Mouse (Mus musculus) intestine, embryonic 14.5 days (tissue): ENCODE results near the gene Traf3ip3. TPM values are rescaled to one million over a fixed set of nuclear protein-coding genes. Genes with fewer than 3 reads are reported as not detected.

Experiments
- ATAC-seq: fragments of 200-750 bp; cut with Nextera tagmentation; replicated peaks from 2 replicates; pipeline ENCODE4 v1.8.0; 2017; ENCODE audit warnings: low read depth, moderate number of reproducible peaks, moderate TSS enrichment, moderate library complexity; ENCODE audit not compliant: low FRiP score, low TSS enrichment
- DNase-seq: peaks from one replicate; pipeline ENCODE4 v3.0.0-alpha.2; 2018; ENCODE audit warnings: low spot score
- H3K27ac ChIP-seq: fragments of 300-500 bp; sonication (generic); 2 replicates; pipeline ENCODE4 v1.5.1; 2014; ENCODE audit warnings: low read depth, mild to moderate bottlenecking, control low read depth
- H3K27me3 ChIP-seq: fragments of 300-500 bp; sonication (generic); replicated peaks from 2 replicates; pipeline ENCODE4 v1.6.1; 2014; ENCODE audit warnings: low read length, control low read depth; ENCODE audit not compliant: control insufficient read depth, insufficient read depth
- H3K36me3 ChIP-seq: fragments of 300-500 bp; sonication (generic); 2 replicates; pipeline ENCODE4 v1.6.1; 2014; ENCODE audit warnings: low read length, control low read depth; ENCODE audit not compliant: control insufficient read depth, insufficient read depth
- H3K4me1 ChIP-seq: fragments of 300-500 bp; sonication (generic); replicated peaks from 2 replicates; pipeline ENCODE4 v1.6.1; 2014; ENCODE audit warnings: low read length, control low read depth, mixed read lengths; ENCODE audit not compliant: control insufficient read depth, insufficient read depth
- H3K4me2 ChIP-seq: fragments of 300-500 bp; sonication (generic); 2 replicates; pipeline ENCODE4 v1.6.1; 2014; ENCODE audit warnings: low read length
- H3K4me3 ChIP-seq: fragments of 300-500 bp; sonication (generic); 2 replicates; pipeline ENCODE4 v1.5.1; 2014; ENCODE audit warnings: low read depth, low read length, control low read depth, mixed read lengths
- H3K9ac ChIP-seq: fragments of 300-500 bp; sonication (generic); 2 replicates; pipeline ENCODE4 v1.6.1; 2014; ENCODE audit warnings: mild to moderate bottlenecking, low read length
- H3K9me3 ChIP-seq: fragments of 300-500 bp; sonication (generic); 2 replicates; pipeline ENCODE4 v1.6.1; 2016; ENCODE audit warnings: low read length, control low read depth; ENCODE audit not compliant: control insufficient read depth
- WGBS: fragments of 180-500 bp; shearing (Covaris S2); extraction: QIAGEN DNeasy Blood & Tissue Kit; methylation state at CpG from one replicate; pipeline ENCODE4 v1.1.7; 2014; 5-methylcytosine and 5-hydroxymethylcytosine counted together
- polyA plus RNA-seq: library from polyadenylated mRNA; unstranded; fragments of >200 nt; fragmentation: Nextera tagmentation; extraction: Ambion mirVana; gene quantifications from 2 replicates; pipeline ENCODE4 v1.2.1, GENCODE M21; 2014

Traf3ip3 gene
- polyA plus RNA-seq, 1 experiment from 2014 or later: 3.5 TPM

DNA sequence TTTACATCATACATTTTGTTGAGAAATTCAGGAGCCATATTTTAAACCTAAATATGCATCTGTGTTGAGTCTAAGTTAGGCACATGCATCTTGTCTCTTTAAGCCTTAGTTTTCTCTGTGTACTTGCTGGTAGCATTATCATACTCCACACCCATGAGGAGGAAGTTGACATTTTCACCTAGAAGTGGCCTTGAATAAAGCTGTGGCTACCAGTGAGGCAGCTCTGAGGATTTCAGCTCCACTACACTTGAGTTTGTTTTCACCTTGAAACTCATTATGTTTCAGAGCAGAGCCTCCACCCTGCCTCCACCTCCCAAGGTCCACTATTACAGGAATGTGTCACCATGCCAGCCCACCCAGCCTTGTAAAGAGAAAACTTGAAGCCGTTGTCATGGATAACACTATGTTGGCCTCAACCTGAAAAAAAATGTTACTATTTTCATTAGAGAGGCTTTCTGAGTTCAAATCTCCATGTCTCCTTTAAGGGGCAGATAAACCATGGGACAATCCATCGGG is 32.7 kb upstream of the Traf3ip3 start:
- 95% methylated on average over 2 of the region's 2 CpGs for WGBS
- Histone ChIP-seq H3K9ac (no peak overlapping the region), H3K4me3 (no peak overlapping the region), H3K9me3 (no peaks in the 10 kb centered on the region), H3K4me1 (peaks cover 4% of the 10 kb centered on the region; the same call in 1 of the 2 replicates), H3K27ac (no peak overlapping the region), H3K4me2 (no peak overlapping the region), H3K27me3 (no peaks in the 10 kb centered on the region), H3K36me3 (no peaks in the 10 kb centered on the region)
- ATAC-seq (no peak), DNase-seq (no peak)

DNA sequence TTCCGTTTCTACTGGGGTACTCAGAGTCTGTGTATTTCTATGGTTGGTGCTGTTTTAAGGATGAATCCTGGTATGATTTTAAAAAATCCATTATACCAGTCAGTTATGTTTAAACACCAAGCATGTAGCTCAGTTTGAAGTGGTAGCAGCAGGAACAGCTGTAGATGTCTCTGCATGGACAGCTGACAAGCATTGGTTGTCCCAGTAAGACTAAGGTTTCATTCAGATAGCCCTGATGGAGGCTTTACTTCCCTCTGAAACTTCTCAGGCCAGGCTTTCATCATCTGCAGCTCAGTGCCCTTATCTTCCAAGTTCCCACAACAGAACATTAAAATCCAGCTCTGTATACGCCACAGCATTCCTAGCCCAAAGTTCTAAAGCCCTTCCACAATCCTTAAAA is 31.2 kb upstream of the Traf3ip3 start:
- H3K27ac ChIP-seq: no peak overlapping the region
- H3K4me3 ChIP-seq: no peak overlapping the region
- H3K4me1 ChIP-seq: peaks cover 4% of the 10 kb centered on the region; the same call in 1 of the 2 replicates
- no peaks in the 10 kb centered on the region for H3K9me3 ChIP-seq
- H3K27me3 ChIP-seq: no peaks in the 10 kb centered on the region
- 80% methylated on average over 2 of the region's 2 CpGs for WGBS
- H3K36me3 ChIP-seq: no peaks in the 10 kb centered on the region
- H3K4me2 ChIP-seq: no peak overlapping the region
- DNase-seq (no peak), ATAC-seq (no peak)
- no peak overlapping the region for H3K9ac ChIP-seq

DNA sequence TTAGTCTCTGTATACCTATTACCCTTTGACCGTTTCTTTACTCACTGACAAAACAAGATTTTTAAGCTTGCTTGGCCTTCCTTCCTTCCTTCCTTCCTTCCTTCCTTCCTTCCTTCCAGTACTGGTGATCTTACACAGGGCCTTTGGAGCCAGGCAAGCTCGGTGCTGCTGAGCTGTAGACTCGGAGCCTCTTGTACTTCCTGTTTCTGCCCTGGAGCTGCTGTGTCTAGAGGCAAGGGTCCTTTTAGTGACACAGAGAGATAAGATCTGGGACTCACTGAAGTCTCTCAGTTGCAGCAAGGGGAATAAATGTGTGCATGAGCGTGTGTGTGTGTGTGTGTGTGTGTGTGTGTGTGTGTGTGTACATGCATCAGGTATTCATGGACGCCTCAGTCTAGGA is 29.4 kb upstream of the Traf3ip3 start:
- no peaks in the 10 kb centered on the region for H3K9me3 ChIP-seq
- ATAC-seq: no peak
- no peak overlapping the region for H3K9ac ChIP-seq
- H3K4me1 ChIP-seq: peaks cover 13% of the 10 kb centered on the region; the same call in 1 of the 2 replicates
- H3K27ac ChIP-seq: no peak overlapping the region
- H3K27me3 ChIP-seq: no peaks in the 10 kb centered on the region
- H3K4me3 ChIP-seq: no peak overlapping the region
- no peak for DNase-seq
- no peaks in the 10 kb centered on the region for H3K36me3 ChIP-seq
- WGBS: 59% methylated on average over 5 of the region's 5 CpGs
- no peak overlapping the region for H3K4me2 ChIP-seq

DNA sequence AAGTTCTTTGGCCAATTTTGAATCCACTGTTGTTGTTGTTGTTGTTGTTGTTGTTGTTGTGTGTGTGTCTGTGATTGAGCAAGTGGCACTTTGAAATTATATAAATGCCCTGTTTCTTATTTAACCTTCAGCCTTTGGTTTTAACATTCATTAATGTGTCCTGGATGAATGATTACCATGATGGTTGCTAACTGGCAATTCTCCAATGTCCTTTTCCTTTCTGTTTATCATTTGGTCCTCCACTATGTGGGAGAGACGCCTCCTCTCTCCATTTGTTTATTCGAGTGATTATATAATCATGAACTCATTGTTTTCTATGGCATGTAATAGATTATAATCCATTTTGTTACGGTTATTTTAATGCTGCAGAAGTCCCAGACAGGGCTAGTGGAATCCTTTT is 29.0 kb upstream of the Traf3ip3 start:
- Histone ChIP-seq H3K9ac (no peak overlapping the region), H3K4me2 (no peak overlapping the region), H3K4me3 (no peak overlapping the region), H3K36me3 (no peaks in the 10 kb centered on the region), H3K9me3 (no peaks in the 10 kb centered on the region), H3K27me3 (no peaks in the 10 kb centered on the region), H3K4me1 (peaks cover 13% of the 10 kb centered on the region; the same call in 1 of the 2 replicates), H3K27ac (no peak overlapping the region; the same call in 1 of the 2 replicates)
- 58% methylated on average over 3 of the region's 3 CpGs for WGBS
- DNase-seq (no peak), ATAC-seq (no peak)

DNA sequence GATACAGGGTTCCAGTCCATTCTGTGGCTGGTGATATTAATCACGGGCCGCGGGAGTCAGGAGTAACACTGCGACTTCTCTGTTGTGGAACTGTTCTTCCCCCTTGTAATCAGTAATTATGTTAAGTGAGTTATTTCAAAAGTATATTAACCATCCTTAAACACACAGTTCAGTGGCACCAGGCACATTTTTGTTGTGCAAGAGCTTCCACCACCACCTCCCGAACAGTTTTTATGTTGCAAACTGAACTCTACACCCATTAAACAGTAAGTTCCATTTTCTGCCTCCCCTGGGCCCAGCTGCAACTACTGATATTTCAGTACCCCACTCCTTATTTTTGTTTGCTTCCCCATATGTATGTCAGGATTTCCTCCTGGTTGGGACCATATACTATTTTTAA is 28.1 kb upstream of the Traf3ip3 start:
- no peak overlapping the region for H3K27ac ChIP-seq
- no peak for ATAC-seq

DNA sequence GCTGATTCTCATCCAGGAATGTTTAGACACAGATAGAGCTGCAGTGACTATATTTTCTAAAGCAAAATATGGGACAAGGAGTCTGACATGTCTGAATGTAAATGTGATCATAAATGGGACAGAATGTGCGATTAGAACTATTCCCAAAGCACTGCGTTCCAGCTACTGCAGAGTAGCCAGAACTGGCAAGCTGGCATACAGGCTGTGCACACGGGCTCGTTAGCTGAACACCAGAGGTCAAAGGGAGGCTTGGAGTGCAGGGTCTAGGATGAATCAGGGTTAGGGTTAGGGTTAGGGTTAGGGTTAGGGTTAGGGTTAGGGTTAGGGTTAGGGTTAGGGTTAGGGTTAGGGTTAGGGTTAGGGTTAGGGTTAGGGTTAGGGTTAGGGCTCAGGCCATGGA is 26.0 kb upstream of the Traf3ip3 start:
- Histone ChIP-seq H3K4me1 (peaks cover 13% of the 10 kb centered on the region; the same call in 1 of the 2 replicates), H3K27ac (no peak overlapping the region), H3K9me3 (no peaks in the 10 kb centered on the region), H3K27me3 (no peaks in the 10 kb centered on the region), H3K9ac (no peak overlapping the region), H3K4me3 (no peak overlapping the region), H3K4me2 (no peak overlapping the region), H3K36me3 (no peaks in the 10 kb centered on the region)
- WGBS: 77% methylated on average over 4 of the region's 4 CpGs
- DNase-seq (no peak), ATAC-seq (no peak)

More for the DNA sequence above, 28.1 kb upstream of the Traf3ip3 start:
- no peak for DNase-seq
- Histone ChIP-seq H3K27me3 (no peaks in the 10 kb centered on the region), H3K9ac (no peak overlapping the region), H3K4me3 (no peak overlapping the region), H3K4me1 (peaks cover 13% of the 10 kb centered on the region; the same call in 1 of the 2 replicates), H3K9me3 (no peaks in the 10 kb centered on the region), H3K36me3 (no peaks in the 10 kb centered on the region), H3K4me2 (no peak overlapping the region)
- 94% methylated on average over 5 of the region's 5 CpGs for WGBS

DNA sequence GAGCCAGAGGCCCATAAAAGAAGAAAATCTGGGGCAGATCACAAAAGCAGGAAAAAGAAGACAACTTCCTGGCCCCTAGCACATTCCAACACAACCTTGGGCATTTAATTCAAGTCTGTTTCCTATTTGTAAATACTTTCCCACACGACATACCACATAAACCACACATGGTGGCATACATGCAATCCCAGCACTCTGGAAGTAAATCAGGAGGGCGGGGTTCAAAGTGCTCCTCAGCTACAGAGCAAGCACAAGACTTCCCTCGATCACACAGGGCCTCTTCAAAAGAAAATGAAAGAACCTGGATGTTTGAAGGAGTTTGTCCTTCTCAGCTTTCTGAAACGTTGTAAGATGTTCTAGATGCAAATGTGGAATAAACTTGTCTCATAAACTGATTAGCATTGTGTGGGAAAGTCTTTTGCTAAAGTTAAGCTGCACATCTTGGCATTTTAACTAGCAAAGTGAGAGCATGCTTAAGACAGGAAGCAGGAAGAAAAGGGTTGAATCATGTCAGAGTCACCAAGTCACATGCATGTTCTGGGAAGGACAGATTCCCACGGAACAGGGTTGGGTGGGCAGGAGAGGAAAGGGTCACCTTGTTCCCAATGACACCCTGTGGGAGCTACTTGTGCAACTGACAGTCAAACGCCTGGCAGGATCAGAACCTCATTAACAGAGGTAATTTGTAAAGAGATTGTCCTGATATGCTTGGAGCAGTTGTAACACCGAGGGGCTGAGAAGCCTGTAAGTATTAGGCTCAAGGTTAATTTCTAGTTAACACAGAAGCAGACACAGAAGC is 25.4 kb upstream of the Traf3ip3 start:
- H3K4me3 ChIP-seq: no peak overlapping the region
- no peak overlapping the region for H3K4me2 ChIP-seq
- H3K4me1 ChIP-seq: peaks cover 13% of the 10 kb centered on the region; the same call in 1 of the 2 replicates
- DNase-seq (no peak), ATAC-seq (no peak)
- no peaks in the 10 kb centered on the region for H3K9me3 ChIP-seq
- 39% methylated on average over 7 of the region's 7 CpGs for WGBS
- no peak overlapping the region for H3K9ac ChIP-seq
- no peak overlapping the region for H3K27ac ChIP-seq
- no peaks in the 10 kb centered on the region for H3K27me3 ChIP-seq
- H3K36me3 ChIP-seq: no peaks in the 10 kb centered on the region

DNA sequence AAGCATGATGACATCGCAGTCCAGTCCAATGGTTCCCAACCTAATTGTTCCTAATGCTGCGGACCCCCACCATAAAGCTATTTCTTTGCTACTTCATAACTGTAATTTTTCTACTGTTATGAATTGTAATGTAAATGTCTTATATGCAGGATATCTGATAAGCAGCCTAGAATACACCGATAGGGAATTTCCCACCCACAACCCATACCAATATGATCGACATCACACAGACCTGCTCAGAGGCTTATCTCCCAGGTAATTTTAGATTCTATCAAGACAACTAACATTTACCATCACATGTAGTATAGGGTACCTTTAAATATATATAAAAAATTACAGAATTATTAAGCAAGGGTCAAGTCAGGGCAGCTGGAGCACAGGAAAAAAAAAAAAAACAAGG is 24.6 kb upstream of the Traf3ip3 start:
- ATAC-seq: no peak
- peaks cover 13% of the 10 kb centered on the region; the same call in 1 of the 2 replicates for H3K4me1 ChIP-seq
- 88% methylated on average over 4 of the region's 4 CpGs for WGBS

DNA sequence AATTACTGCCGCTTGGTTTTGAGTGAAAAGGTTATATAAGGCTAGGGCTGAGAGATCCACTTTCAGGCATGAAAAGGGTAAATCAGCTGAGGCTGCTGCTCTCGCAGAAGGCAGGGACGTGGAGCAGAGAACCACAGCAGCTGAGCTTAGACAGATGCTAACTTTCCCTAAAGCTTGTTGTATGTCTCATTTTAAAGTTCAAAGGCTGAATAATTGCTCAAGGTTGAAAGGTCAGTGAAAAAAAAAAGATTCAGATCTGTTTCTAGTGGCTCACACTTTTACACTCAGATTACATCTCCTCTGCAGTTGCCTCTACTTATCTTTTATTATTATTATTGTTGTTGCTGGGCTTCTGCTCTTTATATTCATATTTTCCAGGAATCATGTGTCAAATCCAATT is 24.0 kb upstream of the Traf3ip3 start:
- Histone ChIP-seq H3K9ac (no peak overlapping the region), H3K27ac (no peak overlapping the region), H3K4me3 (no peak overlapping the region), H3K4me1 (peaks cover 9% of the 10 kb centered on the region; the same call in 1 of the 2 replicates), H3K4me2 (no peak overlapping the region), H3K9me3 (no peaks in the 10 kb centered on the region), H3K36me3 (no peaks in the 10 kb centered on the region), H3K27me3 (no peaks in the 10 kb centered on the region)
- WGBS: 28% methylated on average over 3 of the region's 3 CpGs
- ATAC-seq (no peak), DNase-seq (no peak)

More for the DNA sequence above, 24.6 kb upstream of the Traf3ip3 start:
- H3K36me3 ChIP-seq: no peaks in the 10 kb centered on the region
- no peak for DNase-seq
- no peak overlapping the region for H3K9ac ChIP-seq
- H3K27ac ChIP-seq: no peak overlapping the region
- no peak overlapping the region for H3K4me2 ChIP-seq
- no peaks in the 10 kb centered on the region for H3K27me3 ChIP-seq
- no peak overlapping the region for H3K4me3 ChIP-seq
- H3K9me3 ChIP-seq: no peaks in the 10 kb centered on the region
